In the genomic region with DNA sequence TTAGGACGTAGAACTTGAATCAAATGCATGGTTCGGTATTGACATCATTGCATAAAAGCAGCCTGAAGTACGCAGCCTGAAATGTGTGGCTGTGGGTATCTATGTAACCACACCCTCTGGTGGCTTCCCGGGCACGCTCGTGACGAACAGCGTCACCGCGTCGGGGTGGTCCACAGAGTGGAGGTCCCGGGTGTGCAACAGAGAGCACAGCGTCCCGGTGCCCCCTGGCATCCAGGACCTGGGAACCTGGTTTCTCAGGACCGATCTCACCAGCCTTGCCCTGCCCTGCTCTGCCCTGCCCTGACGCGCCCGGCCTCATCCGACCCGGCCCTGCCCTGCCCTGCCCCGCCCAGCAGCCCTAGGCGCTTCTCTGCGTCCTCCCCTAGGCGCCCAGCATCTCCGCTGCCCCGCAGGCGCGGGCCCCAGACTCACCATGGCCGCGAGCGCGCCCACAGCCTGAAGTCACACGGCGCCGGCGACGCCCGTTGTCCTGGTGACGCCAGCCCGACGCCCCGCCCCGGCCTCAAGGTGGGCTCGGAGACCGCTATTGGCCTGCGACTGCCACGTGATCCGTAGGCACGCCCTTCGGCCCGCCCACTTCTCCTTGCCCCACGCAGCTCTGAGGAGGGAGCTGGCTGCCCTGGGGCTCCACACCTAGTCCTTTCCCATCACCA, we compare ENCODE assay signal across 8 mouse cellular contexts. TPM values are rescaled to one million over a fixed set of nuclear protein-coding genes. Genes with fewer than 3 reads are reported as not detected.
DNase-seq lines count a peak whose midpoint lies in the region; ATAC-seq and TF ChIP-seq lines count a peak whose summit lies in the region.

No protein-coding gene starts in this region.

- H3K27ac ChIP-seq in forebrain, embryonic 12.5 days, result peak overlapping the region; percentile 75
- H3K27ac ChIP-seq in liver, postnatal 0 days (ENCODE audit: low read depth), result no peak overlapping the region
- H3K27ac ChIP-seq in neural tube, embryonic 13.5 days (replicated peaks), result peak overlapping the region; percentile 85

- peak; percentile 98 for ATAC-seq in forebrain, embryonic 12.5 days (ENCODE audit: low FRiP score)
- ATAC-seq in liver, postnatal 0 days, result peak; percentile 93
- ATAC-seq in neural tube, embryonic 13.5 days (ENCODE audit: low read depth), result peak; percentile 97

- no peaks in the 10 kb centered on the region for H3K9me3 ChIP-seq in forebrain, embryonic 12.5 days
- no peaks in the 10 kb centered on the region for H3K9me3 ChIP-seq in liver, postnatal 0 days (ENCODE audit: low read length)
- no peaks in the 10 kb centered on the region for H3K9me3 ChIP-seq in neural tube, embryonic 13.5 days

- no peaks in the 10 kb centered on the region for H3K27me3 ChIP-seq in forebrain, embryonic 12.5 days
- H3K27me3 ChIP-seq in liver, postnatal 0 days (ENCODE audit: insufficient read depth, low read length), result peaks cover 15% of the 10 kb centered on the region
- H3K27me3 ChIP-seq in neural tube, embryonic 13.5 days, result no peaks in the 10 kb centered on the region

- peak overlapping the region; percentile 64 for H3K9ac ChIP-seq in forebrain, embryonic 12.5 days
- H3K9ac ChIP-seq in liver, postnatal 0 days (replicated peaks), result no peak overlapping the region
- H3K9ac ChIP-seq in neural tube, embryonic 13.5 days, result peak overlapping the region; percentile 81

- 0 out of 2 replicates have a peak, but pooled peaks have one; percentile 8 for TF ChIP-seq CTCF in liver, postnatal 0 days (IDR thresholded peaks at IDR 0.05; ENCODE audit: low read depth)

- H3K36me3 ChIP-seq in forebrain, embryonic 12.5 days (replicated peaks), result no peaks in the 10 kb centered on the region
- H3K36me3 ChIP-seq in liver, postnatal 0 days (replicated peaks; ENCODE audit: insufficient read depth, low read length), result no peaks in the 10 kb centered on the region
- no peaks in the 10 kb centered on the region for H3K36me3 ChIP-seq in neural tube, embryonic 13.5 days

- H3K4me2 ChIP-seq in forebrain, embryonic 12.5 days, result peak overlapping the region; percentile 69
- peak overlapping the region; percentile 79 for H3K4me2 ChIP-seq in liver, postnatal 0 days (ENCODE audit: low read depth, low read length)
- H3K4me2 ChIP-seq in neural tube, embryonic 13.5 days, result peak overlapping the region; percentile 81

- peak; percentile 92 for DNase-seq in ES-CJ7 (ENCODE audit: low read depth, low spot score)
- DNase-seq in c-Kit-positive CD71-positive TER-119-positive erythroid progenitor cells, embryonic 14.5 days (ENCODE audit: low spot score), result peak; percentile 79
- peak; percentile 40 to 64 for DNase-seq in heart, postnatal 14 days
- DNase-seq in layer of hippocampus, adult 11-12 months (ENCODE audit: low spot score), result peak; percentile 86
- DNase-seq in liver, postnatal 0 days, result peak; percentile 81
- peak; percentile 81 for DNase-seq in telencephalon, adult 2 months (ENCODE audit: low read depth, low spot score)

- no peak for TF ChIP-seq EP300 in liver, postnatal 0 days (IDR thresholded peaks at IDR 0.05; ENCODE audit: low read depth)

- intact Hi-C loops in heart, postnatal 14 days (cut with DNase I), result no loop called here

- H3K4me1 ChIP-seq in forebrain, embryonic 12.5 days, result peaks cover 14% of the 10 kb centered on the region
- peaks cover 12% of the 10 kb centered on the region for H3K4me1 ChIP-seq in liver, postnatal 0 days (ENCODE audit: insufficient read depth)
- H3K4me1 ChIP-seq in neural tube, embryonic 13.5 days (replicated peaks), result peaks cover 13% of the 10 kb centered on the region

- WGBS in forebrain, embryonic 12.5 days, result under 1% methylated on average over 45 of the region's 52 CpGs
- under 1% methylated on average over 46 of the region's 52 CpGs for WGBS in liver, postnatal 0 days (ENCODE audit: insufficient replicate concordance)
- WGBS in neural tube, embryonic 13.5 days, result under 1% methylated on average over 50 of the region's 52 CpGs

- peak overlapping the region; percentile 70 for H3K4me3 ChIP-seq in forebrain, embryonic 12.5 days (replicated peaks)
- peak overlapping the region; percentile 54 for H3K4me3 ChIP-seq in liver, postnatal 0 days (ENCODE audit: low read depth, low read length)
- H3K4me3 ChIP-seq in neural tube, embryonic 13.5 days, result peak overlapping the region; percentile 78

RNA-seq across cellular contexts. Expression of a gene that starts 19.6 kb away (rescaled TPM):
- polyA plus RNA-seq in forebrain, embryonic 12.5 days (2016; fragmentation: Nextera tagmentation; extraction: Ambion mirVana), result 9.2 and 10.7 TPM in 2 replicates
- total RNA-seq in heart, postnatal 14 days (2021), result under 1 TPM; 0.93 TPM
- polyA plus RNA-seq in liver, postnatal 0 days (2015; fragmentation: Nextera tagmentation; extraction: Ambion mirVana), result 0.25 and 0.32 TPM in 2 replicates
- 22.6 and 24.2 TPM in 2 replicates for polyA plus RNA-seq in neural tube, embryonic 13.5 days (2015; fragmentation: Nextera tagmentation; extraction: Ambion mirVana)

RNA-seq across cellular contexts. Expression of a gene that starts 30.5 kb away (rescaled TPM):
- polyA plus RNA-seq in forebrain, embryonic 12.5 days (2016; fragmentation: Nextera tagmentation; extraction: Ambion mirVana), result 0.32 and 0.51 TPM in 2 replicates
- total RNA-seq in heart, postnatal 14 days (2021), result 1 to 10 TPM in 1 of 2 experiments, under 1 TPM in 1; 0.73 to 1.1 TPM
- polyA plus RNA-seq in liver, postnatal 0 days (2015; fragmentation: Nextera tagmentation; extraction: Ambion mirVana), result not detected in 2 replicates
- polyA plus RNA-seq in neural tube, embryonic 13.5 days (2015; fragmentation: Nextera tagmentation; extraction: Ambion mirVana), result 1.1 and 2.6 TPM in 2 replicates
